Mouse (Mus musculus) C2C12 (cell line): Measurements from ENCODE around the gene Pex6.

Experiments
- CEBPB ChIP-seq: IDR thresholded peaks from one replicate; pipeline ENCODE4 v1.6.1; 2011; ENCODE audit warnings: low read depth, mild to moderate bottlenecking, control low read depth, moderate library complexity
- CTCF ChIP-seq: IDR thresholded peaks from one replicate; pipeline ENCODE4 v1.5.1; 2011; ENCODE audit not compliant: control insufficient read depth, insufficient read depth, insufficient read length
- MYOD1 ChIP-seq: IDR thresholded peaks from one replicate; pipeline ENCODE4 v1.6.1; 2011; ENCODE audit warnings: low read depth; ENCODE audit not compliant: control insufficient read depth, insufficient read length
- MYOG ChIP-seq: IDR thresholded peaks from one replicate; pipeline ENCODE4 v1.6.1; 2011; ENCODE audit not compliant: control insufficient read depth, insufficient read length; ENCODE audit errors: extremely low read depth

DNA sequence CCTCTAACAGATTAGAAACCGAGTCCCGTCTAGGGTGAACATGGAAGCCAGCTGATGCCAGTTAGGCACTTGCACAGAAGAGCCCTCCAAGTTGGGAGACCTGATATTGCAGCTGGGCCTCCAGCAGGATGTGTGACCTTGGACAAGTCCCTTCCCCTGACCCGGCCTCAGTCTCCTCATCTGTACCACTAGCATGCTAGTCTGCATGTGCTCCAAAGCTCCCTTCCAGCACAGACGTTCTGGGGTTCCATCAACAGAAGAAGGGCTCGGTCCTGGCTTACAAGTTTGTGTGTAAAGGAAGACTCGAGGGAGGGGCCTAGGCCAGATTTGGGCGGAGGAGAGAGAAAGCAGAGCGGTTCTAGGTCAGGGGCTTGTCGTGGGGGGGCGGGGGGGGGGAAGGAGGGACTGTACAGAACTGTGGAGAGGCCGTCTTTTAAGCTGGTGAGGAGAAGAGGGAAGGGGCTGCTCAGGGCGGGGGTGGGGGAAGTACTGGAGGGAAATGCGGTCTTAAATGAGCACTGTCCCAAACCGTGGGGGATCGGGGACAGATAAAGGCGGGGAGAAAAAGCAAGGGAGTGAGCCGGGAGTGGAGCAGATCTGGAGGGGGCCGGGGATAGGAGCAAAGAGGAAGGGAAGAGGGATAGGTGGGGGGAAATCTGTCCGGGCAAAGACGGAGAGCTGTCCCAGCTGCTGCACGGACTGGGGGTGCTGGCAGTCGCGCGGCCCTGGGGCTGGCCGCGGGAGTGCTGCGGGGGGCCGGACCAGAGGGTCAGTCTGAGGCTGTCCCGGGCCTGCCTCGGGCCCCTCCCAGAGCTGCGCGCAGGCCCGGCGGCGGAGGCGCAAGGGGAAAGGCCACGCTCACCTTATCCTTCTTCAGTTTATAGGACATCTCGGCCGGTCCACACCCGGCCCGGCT, 7.0 kb upstream of the Pex6 start:
- TF ChIP-seq MYOG, result no peak
- no peak for TF ChIP-seq MYOD1
- no peak for TF ChIP-seq CTCF
- no peak for TF ChIP-seq CEBPB
